Mouse (Mus musculus) erythroblast, embryonic 14.5 days (primary cell): ENCODE data around the gene Rgs7.

ENCODE experiments used
- GATA1 ChIP-seq: IDR thresholded peaks from 2 replicates; pipeline ENCODE4 v1.6.1; 2012; ENCODE audit warnings: low read length, inconsistent platforms, mixed read lengths
- TAL1 ChIP-seq: IDR thresholded peaks from 3 replicates; pipeline ENCODE4 v1.6.1; 2012; ENCODE audit warnings: low read length, inconsistent platforms, mixed read lengths

GRCm38 (mm10) chr1:175262341-175262740 is 230.0 kb downstream of the Rgs7 start:
- TF ChIP-seq GATA1 (no peak), TAL1 (no peak)
